Mouse (Mus musculus) MEL (cell line): ENCODE measurements around the gene Zcchc10. TPM values are rescaled to one million over a fixed set of nuclear protein-coding genes. Genes with fewer than 3 reads are reported as not detected.

Experiments used
- DNase-seq: peaks from one replicate; pipeline ENCODE4 v3.0.0; 2011; ENCODE audit warnings: low read depth, low spot score
- H3K27ac ChIP-seq: 2 replicates; pipeline ENCODE4 v1.5.1; 2012; ENCODE audit warnings: low read depth, mild to moderate bottlenecking, control low read depth, low read length, moderate library complexity; ENCODE audit not compliant: control insufficient read depth
- H3K27me3 ChIP-seq, 2 experiments: fragments of 150-350 bp in 1 of 2; sonication (generic) in 1 of 2; 2 replicates each; pipeline ENCODE4 v1.6.1; 2012; ENCODE audit warnings: low read length in 2 of 2, mild to moderate bottlenecking in 2 of 2, improper control_type of control experiment in 1 of 2, moderate library complexity in 1 of 2; ENCODE audit not compliant: insufficient read depth in 2 of 2, control insufficient read depth in 1 of 2
- H3K36me3 ChIP-seq, 2 experiments: 2 replicates each; pipeline ENCODE4 v1.6.1; 2012 to 2014; ENCODE audit warnings: low read length in 2 of 2, improper control_type of control experiment in 1 of 2, inconsistent platforms in 1 of 2, mild to moderate bottlenecking in 1 of 2; ENCODE audit not compliant: insufficient read depth in 2 of 2, control insufficient read depth in 1 of 2
- H3K4me1 ChIP-seq, 2 experiments: fragments of 150-350 bp in 1 of 2; sonication (generic) in 1 of 2; 2 replicates each; pipeline ENCODE4 v1.6.1; 2012; ENCODE audit warnings: low read length in 2 of 2, improper control_type of control experiment in 1 of 2, mild to moderate bottlenecking in 1 of 2; ENCODE audit not compliant: insufficient read depth in 2 of 2, control insufficient read depth in 1 of 2
- H3K4me3 ChIP-seq, 2 experiments: fragments of 150-350 bp in 1 of 2; sonication (generic) in 1 of 2; 2 replicates each; pipeline ENCODE4 v1.5.1; 2012; ENCODE audit warnings: low read depth in 2 of 2, low read length in 2 of 2, mild to moderate bottlenecking in 2 of 2, moderate library complexity in 2 of 2, control low read depth in 1 of 2, improper control_type of control experiment in 1 of 2; ENCODE audit not compliant: control insufficient read depth in 1 of 2, insufficient read depth in 1 of 2
- H3K79me2 ChIP-seq: 2 replicates; pipeline ENCODE4 v1.6.1; 2012; ENCODE audit warnings: mild to moderate bottlenecking, low read length, moderate library complexity; ENCODE audit not compliant: control insufficient read depth, poor library complexity, insufficient read depth
- H3K9ac ChIP-seq: 2 replicates; pipeline ENCODE4 v1.6.1; 2012; ENCODE audit warnings: low read depth, mild to moderate bottlenecking, control low read depth, low read length, moderate library complexity; ENCODE audit not compliant: control insufficient read depth, poor library complexity, severe bottlenecking
- H3K9me3 ChIP-seq: fragments of 150-350 bp; sonication (generic); replicated peaks from 2 replicates; pipeline ENCODE4 v1.6.1; 2012; ENCODE audit warnings: mild to moderate bottlenecking, low read length, improper control_type of control experiment, moderate library complexity; ENCODE audit not compliant: insufficient read depth
- BHLHE40 ChIP-seq: IDR thresholded peaks from 2 replicates; pipeline ENCODE4 v1.6.1; 2012; ENCODE audit warnings: low read depth, mild to moderate bottlenecking, inconsistent platforms, low read length, improper control_type of control experiment, borderline replicate concordance
- CHD1 ChIP-seq: IDR thresholded peaks from 2 replicates; pipeline ENCODE4 v1.6.1; 2012; ENCODE audit warnings: low read depth, mild to moderate bottlenecking, inconsistent platforms, low read length, improper control_type of control experiment
- CTCF ChIP-seq, 3 experiments: IDR thresholded peaks in 2 of 3; conservative IDR thresholded peaks in 1 of 3; 2 replicates each; pipeline ENCODE4 v1.5.1; 2011 to 2012; ENCODE audit warnings: low read length in 3 of 3, low read depth in 2 of 3, mild to moderate bottlenecking in 2 of 3, improper control_type of control experiment in 1 of 3, inconsistent platforms in 1 of 3, mixed read lengths in 1 of 3, moderate library complexity in 1 of 3; ENCODE audit not compliant: control insufficient read depth in 1 of 3, insufficient read depth in 1 of 3, poor library complexity in 1 of 3, severe bottlenecking in 1 of 3
- E2F4 ChIP-seq: IDR thresholded peaks from 2 replicates; pipeline ENCODE4 v1.6.1; 2011; ENCODE audit warnings: low read depth, low read length, improper control_type of control experiment, borderline replicate concordance
- ETS1 ChIP-seq: IDR thresholded peaks from 2 replicates; pipeline ENCODE4 v1.6.1; 2012; ENCODE audit warnings: low read depth, mild to moderate bottlenecking, inconsistent platforms, low read length, improper control_type of control experiment, moderate library complexity
- GATA1 ChIP-seq: IDR thresholded peaks from 2 replicates; pipeline ENCODE4 v1.6.1; 2011; ENCODE audit warnings: low read depth, low read length, improper control_type of control experiment
- HCFC1 ChIP-seq: IDR thresholded peaks from 2 replicates; pipeline ENCODE4 v1.6.1; 2012; ENCODE audit warnings: low read depth, mild to moderate bottlenecking, inconsistent platforms, low read length, improper control_type of control experiment, moderate library complexity
- JUND ChIP-seq: IDR thresholded peaks from 2 replicates; pipeline ENCODE4 v1.6.1; 2011; ENCODE audit warnings: low read depth, mild to moderate bottlenecking, improper control_type of control experiment, low read length
- KAT2A ChIP-seq: conservative IDR thresholded peaks from 2 replicates; pipeline ENCODE4 v1.6.1; 2012; ENCODE audit warnings: low read depth, low read length, improper control_type of control experiment, inconsistent platforms
- MAFK ChIP-seq: IDR thresholded peaks from 2 replicates; pipeline ENCODE4 v1.6.1; 2011; ENCODE audit warnings: low read depth, mild to moderate bottlenecking, low read length, improper control_type of control experiment, borderline replicate concordance
- MAX ChIP-seq: IDR thresholded peaks from 2 replicates; pipeline ENCODE4 v1.6.1; 2011; ENCODE audit warnings: low read length, improper control_type of control experiment
- MAZ ChIP-seq: IDR thresholded peaks from 2 replicates; pipeline ENCODE4 v1.6.1; 2012; ENCODE audit warnings: low read depth, mild to moderate bottlenecking, inconsistent platforms, low read length, improper control_type of control experiment
- MEF2A ChIP-seq: IDR thresholded peaks from 2 replicates; pipeline ENCODE4 v1.6.1; 2014; ENCODE audit warnings: low read depth, mild to moderate bottlenecking, inconsistent platforms, low read length, improper control_type of control experiment; ENCODE audit not compliant: poor library complexity, insufficient replicate concordance, severe bottlenecking; ENCODE audit errors: extremely low read depth
- MXI1 ChIP-seq: IDR thresholded peaks from 2 replicates; pipeline ENCODE4 v1.6.1; 2011; ENCODE audit warnings: mild to moderate bottlenecking, low read depth, low read length, improper control_type of control experiment
- MYB ChIP-seq: IDR thresholded peaks from 2 replicates; pipeline ENCODE4 v1.6.1; 2011; ENCODE audit warnings: mild to moderate bottlenecking, low read depth, low read length, improper control_type of control experiment
- MYC ChIP-seq: IDR thresholded peaks from 2 replicates; pipeline ENCODE4 v1.6.1; 2011; ENCODE audit warnings: low read depth, mild to moderate bottlenecking, low read length, improper control_type of control experiment, moderate library complexity
- NELFE ChIP-seq: IDR thresholded peaks from 2 replicates; pipeline ENCODE4 v1.6.1; 2011; ENCODE audit warnings: low read depth, low read length, improper control_type of control experiment
- NRF1 ChIP-seq: IDR thresholded peaks from 2 replicates; pipeline ENCODE4 v1.6.1; 2014; ENCODE audit warnings: low read depth, mild to moderate bottlenecking, inconsistent platforms, low read length, improper control_type of control experiment, moderate library complexity; ENCODE audit not compliant: poor library complexity, insufficient read depth, severe bottlenecking
- POLR2A ChIP-seq, 2 experiments: IDR thresholded peaks; 2 replicates each; pipeline ENCODE4 v1.6.1; 2011 to 2012; ENCODE audit warnings: low read length in 2 of 2, mild to moderate bottlenecking in 2 of 2, control low read depth in 1 of 2, improper control_type of control experiment in 1 of 2, low read depth in 1 of 2, moderate library complexity in 1 of 2; ENCODE audit not compliant: control insufficient read depth in 1 of 2, insufficient read depth in 1 of 2, poor library complexity in 1 of 2
- POLR2AphosphoS5 ChIP-seq: IDR thresholded peaks from 2 replicates; pipeline ENCODE4 v1.6.1; 2012; ENCODE audit warnings: low read depth, borderline replicate concordance, mild to moderate bottlenecking, inconsistent platforms, low read length, moderate library complexity, mixed read lengths
- RAD21 ChIP-seq: IDR thresholded peaks from 2 replicates; pipeline ENCODE4 v1.6.1; 2011; ENCODE audit warnings: mild to moderate bottlenecking, low read depth, low read length, improper control_type of control experiment
- SIN3A ChIP-seq: IDR thresholded peaks from 2 replicates; pipeline ENCODE4 v1.6.1; 2012; ENCODE audit warnings: low read length, improper control_type of control experiment, inconsistent platforms
- TAL1 ChIP-seq: IDR thresholded peaks from 2 replicates; pipeline ENCODE4 v1.6.1; 2012; ENCODE audit warnings: mild to moderate bottlenecking, inconsistent platforms, low read length, moderate library complexity, mixed read lengths
- TBP ChIP-seq: IDR thresholded peaks from 2 replicates; pipeline ENCODE4 v1.8.0; 2011; ENCODE audit warnings: low read depth, low read length, improper control_type of control experiment
- TCF12 ChIP-seq: IDR thresholded peaks from 2 replicates; pipeline ENCODE4 v1.6.1; 2014; ENCODE audit warnings: low read depth, mild to moderate bottlenecking, inconsistent platforms, low read length, improper control_type of control experiment, moderate library complexity
- USF1 ChIP-seq: IDR thresholded peaks from 2 replicates; pipeline ENCODE4 v1.6.1; 2014; ENCODE audit warnings: low read depth, mild to moderate bottlenecking, inconsistent platforms, low read length, improper control_type of control experiment, moderate library complexity
- ZC3H11A ChIP-seq: IDR thresholded peaks from 2 replicates; pipeline ENCODE4 v1.6.1; 2012; ENCODE audit warnings: low read depth, mild to moderate bottlenecking, inconsistent platforms, low read length, improper control_type of control experiment
- ZKSCAN1 ChIP-seq: IDR thresholded peaks from 2 replicates; pipeline ENCODE4 v1.6.1; 2012; ENCODE audit warnings: low read depth, mild to moderate bottlenecking, inconsistent platforms, low read length, improper control_type of control experiment, moderate library complexity
- ZMIZ1 ChIP-seq: IDR thresholded peaks from 2 replicates; pipeline ENCODE4 v1.6.1; 2012; ENCODE audit warnings: low read depth, mild to moderate bottlenecking, inconsistent platforms, low read length, improper control_type of control experiment, moderate library complexity
- ZNF384 ChIP-seq: IDR thresholded peaks from 2 replicates; pipeline ENCODE4 v1.6.1; 2012; ENCODE audit warnings: low read depth, mild to moderate bottlenecking, inconsistent platforms, low read length, improper control_type of control experiment
- polyA plus RNA-seq, 2 experiments: library from polyadenylated mRNA; stranded (reverse) in 1 of 2; unstranded in 1 of 2; fragments of >175 nt in 1 of 2; fragments of >200 nt in 1 of 2; gene quantifications; 2 replicates each; pipeline versions ENCODE4 v1.2.1 to v1.2.4; 2012; ENCODE audit warnings: low replicate concordance in 2 of 2, low read depth in 1 of 2; ENCODE audit not compliant: insufficient read length in 2 of 2, insufficient read depth in 1 of 2, missing spikeins in 1 of 2
- total RNA-seq: library from RNA; depleted of rRNA; stranded (reverse); fragments of 300-350 nt; gene quantifications from 2 replicates; pipeline ENCODE4 v1.2.3, GENCODE M21; 2012

The Zcchc10 gene
- total and polyA plus RNA-seq, 3 experiments, result 11.6 to 169 (median 36.2) TPM

DNA sequence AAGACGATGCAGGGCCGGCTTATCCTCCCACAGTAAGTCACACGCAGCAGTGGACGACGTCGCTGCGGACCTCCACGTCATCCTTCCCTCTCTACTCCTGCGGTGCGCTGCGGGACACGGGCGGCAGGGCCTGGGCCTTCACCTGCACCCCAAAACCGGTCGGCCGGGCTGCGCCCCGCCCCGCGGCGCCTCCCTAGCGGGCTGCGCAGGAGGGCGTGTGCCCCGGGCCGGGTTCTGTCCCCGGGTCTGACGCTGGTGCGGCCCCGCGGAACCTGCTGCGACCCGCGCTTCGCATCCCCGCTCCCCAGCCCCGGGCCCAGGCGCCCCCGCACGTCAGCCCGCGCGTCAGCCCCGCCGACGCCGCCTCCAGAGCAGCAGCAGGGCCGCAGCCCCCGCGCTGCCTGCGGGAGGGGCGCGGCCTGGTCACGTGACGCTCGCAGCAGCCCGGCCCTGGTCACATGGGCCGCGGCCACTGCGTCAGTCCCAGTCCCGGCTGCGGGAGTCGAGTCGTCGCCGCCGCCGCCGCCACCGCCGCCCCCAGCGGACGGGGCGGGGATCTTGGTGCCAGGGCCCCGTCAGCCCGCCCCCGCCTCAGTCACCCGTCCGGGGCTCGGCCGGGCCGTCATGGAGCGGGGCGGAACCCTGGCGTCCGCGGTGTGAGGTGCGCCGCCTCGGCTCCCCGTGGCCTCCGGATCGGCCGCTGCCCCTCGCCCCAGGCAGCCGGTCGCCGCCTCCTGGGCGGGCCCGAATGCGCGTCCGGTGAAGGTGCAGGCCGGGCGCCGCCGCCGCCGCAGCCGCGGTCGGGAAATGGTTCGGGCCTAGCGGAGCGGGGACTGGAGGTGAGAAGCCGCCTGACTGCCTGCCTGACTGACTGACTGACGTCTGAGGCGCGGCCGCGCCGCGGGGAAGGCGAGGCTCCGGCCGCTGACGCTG is 26.1 kb downstream of the Zcchc10 start, which contains the start of gene Aff4 (continued):
- peak; percentile 38; the same call in 1 of the 2 replicates for TF ChIP-seq MEF2A
- peak; percentile 94 for TF ChIP-seq MXI1
- no peak for TF ChIP-seq MAFK
- TF ChIP-seq CTCF (IDR thresholded peaks at IDR 0.05 in 2 of 3, conservative IDR thresholded peaks at IDR 0.05 in 1 of 3; ENCODE audit: control insufficient read depth in 1 of 3, insufficient read depth in 1 of 3, low read depth in 2 of 3, low read length in 3 of 3, poor library complexity in 1 of 3, severe bottlenecking in 1 of 3), result no peak
- peak; percentile 97 for TF ChIP-seq MAX
- TF ChIP-seq ZNF384, result no peak
- TF ChIP-seq KAT2A, result no peak
- TF ChIP-seq TAL1, result no peak
- no peak for TF ChIP-seq POLR2AphosphoS5
- TF ChIP-seq CHD1, result no peak; the same call in 1 of the 2 replicates
- TF ChIP-seq E2F4, result no peak
- no peak for TF ChIP-seq MYC
- TF ChIP-seq MYB, result no peak
- TF ChIP-seq RAD21, result no peak
- TF ChIP-seq ZMIZ1, result peak; percentile 67
- TF ChIP-seq GATA1, result no peak
- no peak for TF ChIP-seq ZKSCAN1
- TF ChIP-seq TCF12, result peak; percentile 47; the same call in 1 of the 2 replicates
- TF ChIP-seq ETS1, result peak; percentile 25
- TF ChIP-seq HCFC1, result peak; percentile 69; the same call in 1 of the 2 replicates
- TF ChIP-seq JUND, result no peak

DNA sequence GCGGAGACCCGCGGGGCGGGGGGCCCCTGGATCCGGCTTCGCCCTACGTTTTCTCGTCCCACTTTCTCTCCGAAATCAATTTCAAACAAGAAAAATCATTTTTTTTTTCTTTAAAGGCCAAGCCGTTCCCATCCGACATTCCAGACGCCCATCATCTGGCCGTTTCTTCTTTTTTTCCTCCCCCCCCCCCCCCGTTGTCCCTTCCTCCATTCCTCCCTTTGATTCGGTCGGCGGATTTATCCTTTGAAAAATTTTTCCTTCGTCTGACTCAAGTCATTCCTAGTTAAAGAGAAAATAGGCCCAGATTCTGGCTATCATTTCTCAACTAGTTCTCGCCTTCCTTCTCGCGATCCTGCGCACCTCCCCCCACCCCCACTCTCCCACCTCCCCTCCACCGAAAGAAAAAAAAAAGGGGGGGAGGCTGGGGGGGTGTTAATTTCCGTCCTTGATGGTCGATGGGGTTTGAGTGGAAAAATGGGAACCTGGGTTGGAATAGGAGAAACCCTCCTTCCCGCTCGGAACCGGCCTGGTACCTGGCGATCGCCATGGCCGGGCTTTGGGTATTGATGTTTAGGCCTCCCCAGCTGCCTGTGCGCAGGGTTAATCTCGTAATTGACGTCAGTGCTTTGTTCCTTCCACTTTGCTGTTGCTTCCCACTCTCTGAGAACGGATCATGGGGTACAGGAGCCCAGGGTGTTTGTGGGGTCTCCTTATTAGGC is 26.9 kb downstream of the Zcchc10 start:
- peaks cover 10 to 35% of the 10 kb centered on the region in 2 experiments for H3K36me3 ChIP-seq
- H3K79me2 ChIP-seq, result peaks cover 32% of the 10 kb centered on the region
- peak overlapping the region; percentile 100 for H3K9ac ChIP-seq
- no peaks in the 10 kb centered on the region for H3K9me3 ChIP-seq
- H3K4me1 ChIP-seq, result peaks cover 18 to 19% of the 10 kb centered on the region in 2 experiments
- peak; percentile 87 for DNase-seq
- peak overlapping the region; percentile 93 for H3K27ac ChIP-seq
- H3K4me3 ChIP-seq, result peak overlapping the region; percentile 88 to 98
- no peaks in the 10 kb centered on the region for H3K27me3 ChIP-seq
- TF ChIP-seq ZC3H11A (no peak), SIN3A (peak; percentile 65), CHD1 (peak; percentile 96), MYC (no peak; the same call in 1 of the 2 replicates), KAT2A (no peak; the same call in 1 of the 2 replicates), ETS1 (peak; percentile 61), BHLHE40 (no peak), NRF1 (peak; percentile 46; the same call in 1 of the 2 replicates), TBP (no peak; the same call in 1 of the 2 replicates), ZNF384 (peak; percentile 85), POLR2A (IDR thresholded peaks at IDR 0.05; ENCODE audit: control insufficient read depth in 1 of 2, insufficient read depth in 1 of 2, low read depth in 1 of 2, low read length in 2 of 2, poor library complexity in 1 of 2) (peak; percentile 42 to 51; a peak in 1 of 4 replicates), MYB (no peak), CTCF (IDR thresholded peaks at IDR 0.05 in 2 of 3, conservative IDR thresholded peaks at IDR 0.05 in 1 of 3; ENCODE audit: control insufficient read depth in 1 of 3, insufficient read depth in 1 of 3, low read depth in 2 of 3, low read length in 3 of 3, poor library complexity in 1 of 3, severe bottlenecking in 1 of 3) (no peak), NELFE (peak; percentile 28; the same call in 1 of the 2 replicates), GATA1 (no peak), MXI1 (no peak; the same call in 1 of the 2 replicates), USF1 (peak; percentile 32; the same call in 1 of the 2 replicates), MAZ (peak; percentile 88), HCFC1 (peak; percentile 66)
